Mouse (Mus musculus): ENCODE measurements around the gene Hist1h2bf. TPM values are rescaled to one million over a fixed set of nuclear protein-coding genes. Genes with fewer than 3 reads are reported as not detected.
"Not testable (repeated sequence)": the region's sequence is repeated elsewhere in the genome, so short reads cannot be mapped to it uniquely, and the experiment has no call there.

Hist1h2bf gene
- polyA plus RNA-seq, 1 experiment: 23.2 TPM

- H3K36me3 ChIP-seq (ENCODE audit: control insufficient read depth, insufficient read depth, low read length, poor library complexity, severe bottlenecking): no peaks in the 10 kb centered on the region
- H3K4me1 ChIP-seq (ENCODE audit: control insufficient read depth, insufficient read depth, low read length): peaks cover 1% of the 10 kb centered on the region
- H3K9me3 ChIP-seq (replicated peaks; ENCODE audit: control insufficient read depth, insufficient read depth, low read length, poor library complexity, severe bottlenecking): no peaks in the 10 kb centered on the region
- H3K27ac ChIP-seq (ENCODE audit: insufficient read depth, low read length): no peak overlapping the region
- H3K27me3 ChIP-seq (ENCODE audit: control insufficient read depth, insufficient read depth, low read length, poor library complexity, severe bottlenecking): no peaks in the 10 kb centered on the region
- H3K4me3 ChIP-seq (ENCODE audit: low read depth, low read length): no peak overlapping the region
- peak overlapping the region; percentile 40; the same call in 1 of the 2 replicates for H3K9ac ChIP-seq (ENCODE audit: low read depth, poor library complexity, severe bottlenecking)
- no peak for TF ChIP-seq EP300 (IDR thresholded peaks at IDR 0.05; ENCODE audit: insufficient read depth, low read depth, low read length)
- no peak for TF ChIP-seq POLR2A (IDR thresholded peaks at IDR 0.05; ENCODE audit: insufficient read depth, low read length)
- no peak for TF ChIP-seq CTCF (IDR thresholded peaks at IDR 0.05; ENCODE audit: low read depth, low read length)
Measured at GRCm38 (mm10) chr13:23537006-23537710, 36.8 kb downstream of the Hist1h2bf start.

DNA sequence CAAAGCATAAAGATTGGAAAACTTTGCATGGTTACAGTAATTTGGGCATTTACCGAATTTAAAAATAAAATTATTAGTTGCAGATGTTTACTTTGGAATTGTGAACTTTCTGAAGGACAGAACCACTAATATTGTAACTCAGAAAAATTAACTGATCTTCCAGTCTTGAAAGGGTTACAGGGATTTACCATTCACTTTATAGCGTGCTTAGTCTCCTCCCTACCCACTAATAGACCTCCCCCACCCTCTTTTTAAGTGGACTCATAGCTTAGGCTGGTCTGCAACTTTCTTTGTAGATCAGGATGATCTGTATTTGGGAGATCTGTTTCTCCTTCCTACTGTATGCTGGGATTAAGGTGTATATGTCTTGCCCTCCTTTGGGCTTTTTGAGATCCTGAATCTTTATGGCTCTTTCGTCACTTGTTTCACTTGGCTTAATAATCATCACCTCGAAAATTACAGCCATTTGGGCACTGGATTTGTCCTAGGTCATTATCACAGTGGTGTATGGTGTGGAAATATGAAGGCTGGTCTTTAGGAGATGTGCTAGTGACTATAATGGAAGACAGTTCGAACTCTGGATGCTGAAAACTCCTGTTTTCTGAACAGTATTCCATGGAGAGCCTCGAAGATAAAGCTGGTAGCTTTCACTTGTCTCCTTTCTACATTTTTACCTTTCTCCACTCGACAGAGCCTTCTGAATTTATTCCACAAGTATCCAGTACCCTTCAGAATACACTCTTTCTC is 37.7 kb downstream of the Hist1h2bf start:
- Histone ChIP-seq H3K27me3 (ENCODE audit: control insufficient read depth, insufficient read depth, low read length, poor library complexity, severe bottlenecking) (no peaks in the 10 kb centered on the region), H3K9ac (ENCODE audit: low read depth, poor library complexity, severe bottlenecking) (peak overlapping the region; percentile 86)
- TF ChIP-seq CTCF (IDR thresholded peaks at IDR 0.05; ENCODE audit: low read depth, low read length) (no peak), EP300 (IDR thresholded peaks at IDR 0.05; ENCODE audit: insufficient read depth, low read depth, low read length) (no peak), POLR2A (IDR thresholded peaks at IDR 0.05; ENCODE audit: insufficient read depth, low read length) (no peak)

GRCm38 (mm10) chr13:23535137-23536075 is 38.6 kb downstream of the Hist1h2bf start, which contains the start of gene Hist1h3g:
TSS of gene Hist1h3g (plus strand) at chr13:23535422.
- not testable (repeated sequence) for H3K4me1 ChIP-seq (ENCODE audit: control insufficient read depth, insufficient read depth, low read length); H3K27me3 ChIP-seq (ENCODE audit: control insufficient read depth, insufficient read depth, low read length, poor library complexity, severe bottlenecking); H3K36me3 ChIP-seq (ENCODE audit: control insufficient read depth, insufficient read depth, low read length, poor library complexity, severe bottlenecking); H3K9me3 ChIP-seq (replicated peaks; ENCODE audit: control insufficient read depth, insufficient read depth, low read length, poor library complexity, severe bottlenecking)
- TF ChIP-seq POLR2A (IDR thresholded peaks at IDR 0.05; ENCODE audit: insufficient read depth, low read length) (peak; percentile 97), EP300 (IDR thresholded peaks at IDR 0.05; ENCODE audit: insufficient read depth, low read depth, low read length) (0 out of 2 replicates have a peak, but pooled peaks have one; percentile 56)
- Histone ChIP-seq H3K4me3 (ENCODE audit: low read depth, low read length) (peak within 1 kb of the TSS; percentile 75), H3K9ac (ENCODE audit: low read depth, poor library complexity, severe bottlenecking) (peak within 1 kb of the TSS; percentile 99), H3K27ac (ENCODE audit: insufficient read depth, low read length) (peak within 1 kb of the TSS; percentile 99)

More for the DNA sequence above, 37.7 kb downstream of the Hist1h2bf start:
- H3K4me3 ChIP-seq (ENCODE audit: low read depth, low read length): peak overlapping the region; percentile 18; the same call in 1 of the 2 replicates
- H3K36me3 ChIP-seq (ENCODE audit: control insufficient read depth, insufficient read depth, low read length, poor library complexity, severe bottlenecking): no peaks in the 10 kb centered on the region
- H3K27ac ChIP-seq (ENCODE audit: insufficient read depth, low read length): peak overlapping the region; percentile 75
- H3K4me1 ChIP-seq (ENCODE audit: control insufficient read depth, insufficient read depth, low read length): peaks cover 1% of the 10 kb centered on the region
- no peaks in the 10 kb centered on the region for H3K9me3 ChIP-seq (replicated peaks; ENCODE audit: control insufficient read depth, insufficient read depth, low read length, poor library complexity, severe bottlenecking)

GRCm38 (mm10) chr13:23534368-23535131 is 39.4 kb downstream of the Hist1h2bf start:
- no peaks in the 10 kb centered on the region for H3K36me3 ChIP-seq (ENCODE audit: control insufficient read depth, insufficient read depth, low read length, poor library complexity, severe bottlenecking)
- H3K4me3 ChIP-seq (ENCODE audit: low read depth, low read length): peak overlapping the region; percentile 75
- TF ChIP-seq POLR2A (IDR thresholded peaks at IDR 0.05; ENCODE audit: insufficient read depth, low read length): peak; percentile 11
- TF ChIP-seq CTCF (IDR thresholded peaks at IDR 0.05; ENCODE audit: low read depth, low read length): no peak
- no peak for TF ChIP-seq EP300 (IDR thresholded peaks at IDR 0.05; ENCODE audit: insufficient read depth, low read depth, low read length)
- H3K9me3 ChIP-seq (replicated peaks; ENCODE audit: control insufficient read depth, insufficient read depth, low read length, poor library complexity, severe bottlenecking): no peaks in the 10 kb centered on the region
- peaks cover 1% of the 10 kb centered on the region for H3K4me1 ChIP-seq (ENCODE audit: control insufficient read depth, insufficient read depth, low read length)
- peak overlapping the region; percentile 99 for H3K9ac ChIP-seq (ENCODE audit: low read depth, poor library complexity, severe bottlenecking)
- peak overlapping the region; percentile 99 for H3K27ac ChIP-seq (ENCODE audit: insufficient read depth, low read length)
- H3K27me3 ChIP-seq (ENCODE audit: control insufficient read depth, insufficient read depth, low read length, poor library complexity, severe bottlenecking): no peaks in the 10 kb centered on the region

DNA sequence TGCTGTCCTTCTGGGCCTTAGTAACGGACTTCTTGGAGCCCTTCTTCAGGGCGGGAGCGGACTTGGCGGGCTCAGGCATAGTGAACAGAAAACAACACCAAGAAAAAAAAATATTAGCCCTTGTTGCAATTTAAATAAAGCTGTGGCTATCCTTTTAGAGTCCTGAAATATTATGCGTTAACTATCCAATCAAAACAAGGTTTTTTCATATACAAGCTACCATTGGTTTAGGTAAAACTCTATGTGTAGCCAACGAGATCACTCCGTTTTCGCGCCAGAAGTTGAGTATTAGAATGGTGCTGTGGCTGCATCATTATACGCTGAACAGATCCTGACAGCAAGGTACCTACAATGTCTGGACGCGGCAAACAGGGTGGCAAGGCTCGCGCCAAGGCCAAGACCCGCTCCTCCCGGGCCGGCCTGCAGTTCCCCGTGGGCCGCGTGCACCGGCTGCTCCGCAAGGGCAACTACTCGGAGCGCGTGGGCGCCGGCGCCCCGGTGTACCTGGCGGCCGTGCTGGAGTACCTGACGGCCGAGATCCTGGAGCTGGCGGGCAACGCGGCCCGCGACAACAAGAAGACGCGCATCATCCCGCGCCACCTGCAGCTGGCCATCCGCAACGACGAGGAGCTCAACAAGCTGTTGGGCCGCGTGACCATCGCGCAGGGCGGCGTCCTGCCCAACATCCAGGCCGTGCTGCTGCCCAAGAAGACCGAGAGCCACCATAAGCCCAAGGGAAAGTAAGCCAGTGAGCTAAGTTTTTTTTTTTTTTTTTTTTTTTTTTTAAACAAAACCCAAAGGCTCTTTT is 40.2 kb downstream of the Hist1h2bf start, which contains the start of gene Hist1h2af:
TSS of gene Hist1h2af (plus strand) at position 347 of the 808 bp plus-strand sequence.
- not testable (repeated sequence) for H3K36me3 ChIP-seq (ENCODE audit: control insufficient read depth, insufficient read depth, low read length, poor library complexity, severe bottlenecking); H3K27me3 ChIP-seq (ENCODE audit: control insufficient read depth, insufficient read depth, low read length, poor library complexity, severe bottlenecking); H3K4me1 ChIP-seq (ENCODE audit: control insufficient read depth, insufficient read depth, low read length); H3K9me3 ChIP-seq (replicated peaks; ENCODE audit: control insufficient read depth, insufficient read depth, low read length, poor library complexity, severe bottlenecking)
- Histone ChIP-seq H3K9ac (ENCODE audit: low read depth, poor library complexity, severe bottlenecking) (peak within 1 kb of the TSS; percentile 99), H3K4me3 (ENCODE audit: low read depth, low read length) (peak within 1 kb of the TSS; percentile 75), H3K27ac (ENCODE audit: insufficient read depth, low read length) (peak within 1 kb of the TSS; percentile 99)
